Mouse (Mus musculus) cerebellum, adult 11-12 months (tissue): ENCODE measurements around the gene Afap1l2.

Source experiments
- DNase-seq: peaks from one replicate; pipeline ENCODE4 v3.0.0; 2022

Gene Afap1l2

GRCm38 (mm10) chr19:57007781-57008710, at the start of gene Afap1l2:
TSS of gene Afap1l2 (minus strand) at chr19:57008228.
- DNase-seq, result peak; percentile 85

- DNase-seq, result no peak
Measured at GRCm38 (mm10) chr19:57057568-57057967, 49.5 kb upstream of the Afap1l2 start.

- no peak for DNase-seq
Measured at GRCm38 (mm10) chr19:57055215-57056120, 47.4 kb upstream of the Afap1l2 start.

GRCm38 (mm10) chr19:57052959-57053358, 44.9 kb upstream of the Afap1l2 start:
- no peak for DNase-seq

- DNase-seq, result no peak
Measured at GRCm38 (mm10) chr19:57052016-57052415, 44.0 kb upstream of the Afap1l2 start.

GRCm38 (mm10) chr19:57049592-57050090, 41.6 kb upstream of the Afap1l2 start:
- DNase-seq, result no peak

GRCm38 (mm10) chr19:57047671-57048320, 39.8 kb upstream of the Afap1l2 start:
- DNase-seq, result no peak

GRCm38 (mm10) chr19:57039258-57039657, 31.2 kb upstream of the Afap1l2 start:
- DNase-seq, result no peak

- DNase-seq, result no peak
Measured at GRCm38 (mm10) chr19:57036860-57037259, 28.8 kb upstream of the Afap1l2 start.

- peak; percentile 67 for DNase-seq
Measured at GRCm38 (mm10) chr19:57031582-57031981, 23.6 kb upstream of the Afap1l2 start.

GRCm38 (mm10) chr19:57029461-57029860, 21.4 kb upstream of the Afap1l2 start:
- no peak for DNase-seq

GRCm38 (mm10) chr19:57028327-57029179, 20.5 kb upstream of the Afap1l2 start:
- no peak for DNase-seq

GRCm38 (mm10) chr19:57026501-57026900, 18.5 kb upstream of the Afap1l2 start:
- DNase-seq, result no peak

- no peak for DNase-seq
Measured at GRCm38 (mm10) chr19:57017785-57018179, 9.8 kb upstream of the Afap1l2 start.

- no peak for DNase-seq
Measured at GRCm38 (mm10) chr19:57016995-57017784, 9.2 kb upstream of the Afap1l2 start.

GRCm38 (mm10) chr19:57014808-57015207, 6.8 kb upstream of the Afap1l2 start:
- DNase-seq, result no peak

GRCm38 (mm10) chr19:57013271-57013677, 5.2 kb upstream of the Afap1l2 start:
- DNase-seq, result no peak

GRCm38 (mm10) chr19:57012068-57012467, 4.0 kb upstream of the Afap1l2 start:
- DNase-seq, result no peak

GRCm38 (mm10) chr19:57010064-57010463, 2.0 kb upstream of the Afap1l2 start:
- DNase-seq, result no peak

GRCm38 (mm10) chr19:57009653-57010052, 1.6 kb upstream of the Afap1l2 start:
- DNase-seq, result no peak

- peak; percentile 91 for DNase-seq
Measured at GRCm38 (mm10) chr19:57007291-57007690, 737 bp downstream of the Afap1l2 start.
